Mouse (Mus musculus): ENCODE measurements around the gene Sept10. TPM values are rescaled to one million over a fixed set of nuclear protein-coding genes. Genes with fewer than 3 reads are reported as not detected.

Gene Sept10
- polyA plus RNA-seq, 1 experiment from 2014 or later, result 32.0 TPM

DNA sequence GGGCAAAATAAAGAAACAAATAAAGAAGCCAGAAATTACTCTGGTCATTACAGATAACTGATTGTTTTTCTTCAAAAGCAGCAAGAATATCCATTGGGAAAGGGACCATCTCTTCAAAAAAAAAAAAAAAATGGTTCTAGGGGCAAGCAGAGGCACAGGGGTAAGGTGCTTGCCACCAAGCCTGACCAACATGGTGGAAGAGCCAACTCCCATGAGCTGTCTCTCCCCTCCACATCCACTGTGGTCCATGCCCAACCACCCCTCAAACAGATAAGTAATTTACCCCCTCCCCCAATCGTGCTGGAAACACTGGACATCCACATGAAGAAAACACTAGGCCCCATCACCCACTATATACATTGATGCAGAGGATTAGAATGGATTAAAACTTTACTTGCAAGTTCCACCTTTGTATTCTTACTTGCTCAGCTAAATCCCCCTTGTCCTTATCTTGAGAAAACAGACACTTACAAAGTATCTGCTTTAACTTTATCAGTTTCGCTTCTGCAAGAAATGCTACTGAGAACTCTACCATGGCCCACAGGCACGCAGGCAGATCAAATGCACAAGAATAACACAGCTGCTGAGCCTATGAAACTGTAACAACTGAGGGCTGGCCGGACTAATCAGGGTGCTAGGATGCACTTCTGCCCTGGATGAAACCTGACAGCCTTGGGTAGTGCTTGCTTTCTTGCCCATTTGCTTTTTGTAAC is 59.3 kb downstream of the Sept10 start:
- H3K4me3 ChIP-seq (ENCODE audit: low read depth, low read length), result no peak overlapping the region
- no peaks in the 10 kb centered on the region for H3K9me3 ChIP-seq (replicated peaks; ENCODE audit: control insufficient read depth, low read length)
- 79% methylated on average over 4 of the region's 4 CpGs for WGBS
- no peak overlapping the region for H3K27ac ChIP-seq (ENCODE audit: low read depth, low read length)
- no peak for ATAC-seq
- no peaks in the 10 kb centered on the region for H3K27me3 ChIP-seq (replicated peaks; ENCODE audit: control insufficient read depth, insufficient read depth, low read length)
- DNase-seq (ENCODE audit: low spot score), result no peak
- H3K36me3 ChIP-seq (ENCODE audit: control insufficient read depth, insufficient read depth, low read length), result 0 out of 2 replicates have a peak, but pooled peaks cover 5% of the 10 kb centered on the region
- H3K4me1 ChIP-seq (ENCODE audit: control insufficient read depth, insufficient read depth, low read length), result no peaks in the 10 kb centered on the region
- H3K9ac ChIP-seq (ENCODE audit: low read length), result no peak overlapping the region
- no peak overlapping the region for H3K4me2 ChIP-seq (ENCODE audit: low read length)

DNA sequence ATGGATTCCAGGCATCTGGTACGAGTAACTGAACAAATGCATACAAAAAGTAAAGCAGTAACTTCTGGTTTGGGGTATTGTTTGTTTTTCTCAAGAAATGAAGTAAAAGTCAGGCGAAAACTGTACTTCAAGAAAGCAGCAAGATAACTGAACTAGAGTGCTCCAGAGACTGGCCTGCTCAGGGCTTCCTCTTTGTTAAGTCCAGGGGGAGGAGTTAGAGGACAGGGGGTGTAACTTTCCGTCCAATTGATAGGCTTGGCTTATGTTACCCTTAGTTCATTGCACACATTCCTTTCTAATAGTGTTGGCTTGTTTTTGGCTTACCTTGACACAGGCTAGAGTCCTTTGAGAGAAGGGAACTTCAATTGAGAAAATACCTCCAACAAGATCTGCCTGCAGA is 63.0 kb downstream of the Sept10 start:
- 76% methylated on average over 3 of the region's 3 CpGs for WGBS
- DNase-seq (ENCODE audit: low spot score) (no peak), ATAC-seq (no peak)
- Histone ChIP-seq H3K4me1 (ENCODE audit: control insufficient read depth, insufficient read depth, low read length) (no peaks in the 10 kb centered on the region), H3K9ac (ENCODE audit: low read length) (no peak overlapping the region), H3K27me3 (replicated peaks; ENCODE audit: control insufficient read depth, insufficient read depth, low read length) (no peaks in the 10 kb centered on the region), H3K4me3 (ENCODE audit: low read depth, low read length) (no peak overlapping the region), H3K36me3 (ENCODE audit: control insufficient read depth, insufficient read depth, low read length) (no peaks in the 10 kb centered on the region), H3K27ac (ENCODE audit: low read depth, low read length) (no peak overlapping the region), H3K9me3 (replicated peaks; ENCODE audit: control insufficient read depth, low read length) (no peaks in the 10 kb centered on the region), H3K4me2 (ENCODE audit: low read length) (no peak overlapping the region)

DNA sequence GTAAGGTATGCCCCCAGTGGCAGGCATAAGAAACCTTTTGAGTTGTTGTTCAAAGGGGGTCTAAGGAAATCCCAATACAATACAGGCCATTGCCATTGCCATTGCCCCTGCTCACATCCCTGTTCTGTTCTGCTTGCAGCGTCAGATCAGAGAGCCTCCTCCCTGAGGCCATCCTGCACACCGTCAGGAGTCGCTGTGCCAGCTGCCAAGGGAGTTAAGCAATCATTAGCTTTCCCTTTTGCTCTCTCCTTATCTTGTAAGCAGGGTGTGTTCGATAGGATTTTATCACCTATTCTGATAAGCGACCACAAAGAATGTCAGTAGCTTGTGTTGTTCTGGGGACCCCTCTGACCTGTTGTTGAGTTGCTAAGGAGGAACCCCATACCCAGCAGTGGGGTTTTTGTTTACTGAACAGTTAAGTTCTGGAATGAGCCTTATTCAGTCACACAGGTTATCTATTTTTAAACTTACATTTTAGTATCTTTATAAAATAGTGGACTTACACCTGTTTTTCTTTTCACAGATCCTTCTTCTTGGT is 69.0 kb downstream of the Sept10 start:
- H3K4me1 ChIP-seq (ENCODE audit: control insufficient read depth, insufficient read depth, low read length), result no peaks in the 10 kb centered on the region
- WGBS, result 75% methylated on average over 5 of the region's 5 CpGs
- no peak for ATAC-seq
- H3K27ac ChIP-seq (ENCODE audit: low read depth, low read length), result no peak overlapping the region
- H3K4me2 ChIP-seq (ENCODE audit: low read length), result no peak overlapping the region
- H3K9me3 ChIP-seq (replicated peaks; ENCODE audit: control insufficient read depth, low read length), result no peaks in the 10 kb centered on the region
- H3K27me3 ChIP-seq (replicated peaks; ENCODE audit: control insufficient read depth, insufficient read depth, low read length), result no peaks in the 10 kb centered on the region
- no peak overlapping the region for H3K4me3 ChIP-seq (ENCODE audit: low read depth, low read length)
- H3K9ac ChIP-seq (ENCODE audit: low read length), result no peak overlapping the region
- no peak for DNase-seq (ENCODE audit: low spot score)
- no peaks in the 10 kb centered on the region for H3K36me3 ChIP-seq (ENCODE audit: control insufficient read depth, insufficient read depth, low read length)

DNA sequence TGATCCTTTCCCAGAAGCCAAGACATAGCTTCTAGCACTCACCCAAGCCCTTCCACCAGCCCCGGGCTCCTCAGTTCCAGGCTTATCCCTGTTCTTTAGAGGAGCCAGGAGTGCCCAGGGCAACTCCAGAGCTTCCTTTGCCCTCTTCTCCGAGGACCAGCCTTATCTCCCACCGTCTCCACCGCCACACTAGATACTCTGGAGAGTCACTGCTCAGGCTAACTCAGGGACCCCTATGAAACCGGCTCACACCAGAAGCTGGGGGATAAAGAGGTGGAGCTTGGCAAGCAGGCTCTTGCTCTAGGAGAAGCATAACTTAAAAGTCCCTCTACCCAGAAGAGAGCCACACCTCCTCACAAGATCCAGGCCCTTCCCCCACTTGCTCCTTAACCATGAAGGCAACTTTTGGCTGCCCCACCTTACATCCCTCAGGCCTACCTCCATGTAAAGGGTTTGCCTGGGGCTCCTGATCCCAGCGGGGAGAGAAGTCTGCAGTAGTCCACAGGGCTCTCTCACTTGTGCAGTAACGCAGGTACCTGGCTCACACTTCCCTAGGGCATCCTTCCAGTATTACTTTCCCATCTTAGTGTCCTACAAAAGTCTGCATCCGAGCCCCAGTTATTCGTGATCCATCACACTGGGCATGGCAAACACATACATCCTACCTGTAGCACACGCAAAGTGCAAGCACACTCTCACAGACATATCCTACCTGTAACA is 70.5 kb downstream of the Sept10 start:
- Histone ChIP-seq H3K27me3 (replicated peaks; ENCODE audit: control insufficient read depth, insufficient read depth, low read length) (no peaks in the 10 kb centered on the region), H3K4me3 (ENCODE audit: low read depth, low read length) (no peak overlapping the region), H3K36me3 (ENCODE audit: control insufficient read depth, insufficient read depth, low read length) (no peaks in the 10 kb centered on the region), H3K4me2 (ENCODE audit: low read length) (no peak overlapping the region), H3K9me3 (replicated peaks; ENCODE audit: control insufficient read depth, low read length) (no peaks in the 10 kb centered on the region), H3K9ac (ENCODE audit: low read length) (no peak overlapping the region), H3K4me1 (ENCODE audit: control insufficient read depth, insufficient read depth, low read length) (no peaks in the 10 kb centered on the region), H3K27ac (ENCODE audit: low read depth, low read length) (no peak overlapping the region)
- DNase-seq (ENCODE audit: low spot score) (no peak), ATAC-seq (no peak)
- WGBS, result 92% methylated on average over 10 of the region's 10 CpGs

DNA sequence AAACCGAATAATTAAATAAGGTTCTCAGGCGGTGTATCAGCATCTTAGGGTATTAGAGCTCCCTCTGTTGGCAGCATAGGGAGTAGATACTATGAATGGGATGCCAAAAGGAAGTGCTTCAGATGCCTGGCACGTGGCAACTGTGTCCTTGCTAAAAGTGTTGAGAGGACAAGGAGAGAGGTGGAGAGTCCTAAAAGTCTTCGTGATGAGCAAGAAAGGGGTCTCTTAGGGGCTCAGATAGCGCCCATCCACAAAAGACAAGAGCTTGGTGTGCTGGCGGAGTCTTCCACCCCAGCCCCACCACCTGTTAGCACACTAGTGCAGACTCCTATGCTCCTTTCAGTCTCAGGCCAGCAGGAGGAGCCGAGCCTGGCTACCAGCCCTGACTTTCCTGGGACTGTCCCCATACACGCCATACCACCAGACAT is 71.7 kb downstream of the Sept10 start:
- Histone ChIP-seq H3K4me2 (ENCODE audit: low read length) (no peak overlapping the region), H3K27me3 (replicated peaks; ENCODE audit: control insufficient read depth, insufficient read depth, low read length) (no peaks in the 10 kb centered on the region), H3K4me3 (ENCODE audit: low read depth, low read length) (no peak overlapping the region), H3K36me3 (ENCODE audit: control insufficient read depth, insufficient read depth, low read length) (no peaks in the 10 kb centered on the region), H3K4me1 (ENCODE audit: control insufficient read depth, insufficient read depth, low read length) (no peaks in the 10 kb centered on the region), H3K9ac (ENCODE audit: low read length) (no peak overlapping the region), H3K27ac (ENCODE audit: low read depth, low read length) (no peak overlapping the region), H3K9me3 (replicated peaks; ENCODE audit: control insufficient read depth, low read length) (no peaks in the 10 kb centered on the region)
- WGBS, result 16% methylated on average over 8 of the region's 8 CpGs
- peak; percentile 88 for ATAC-seq
- DNase-seq (ENCODE audit: low spot score), result peak; percentile 87

DNA sequence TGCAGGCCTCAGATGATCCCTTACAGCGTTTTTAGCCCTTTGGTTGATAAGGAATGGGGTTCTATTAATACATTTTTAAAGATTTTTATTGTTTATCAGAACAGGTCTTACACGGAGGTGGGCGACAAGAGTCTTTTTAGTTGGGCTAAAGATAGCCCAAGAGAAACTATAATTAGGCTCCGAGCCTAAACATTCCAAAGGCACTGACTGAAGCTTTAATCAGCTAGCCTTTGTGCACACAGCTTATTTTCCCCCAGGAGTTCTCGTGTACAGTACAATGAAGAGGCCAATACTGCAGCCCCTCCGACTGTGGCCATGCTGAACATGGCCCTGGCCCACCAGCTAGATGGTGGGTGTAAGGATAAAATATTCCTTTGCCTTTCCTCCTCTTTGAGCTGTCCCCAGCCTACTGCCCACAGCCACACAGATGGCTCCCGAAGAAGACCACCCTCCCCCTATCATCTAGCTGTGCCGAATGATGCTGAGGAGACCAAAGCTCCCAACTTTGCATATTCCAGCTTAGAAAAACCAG is 88.1 kb downstream of the Sept10 start:
- Histone ChIP-seq H3K27me3 (replicated peaks; ENCODE audit: control insufficient read depth, insufficient read depth, low read length) (no peaks in the 10 kb centered on the region), H3K4me1 (ENCODE audit: control insufficient read depth, insufficient read depth, low read length) (peaks cover 7% of the 10 kb centered on the region), H3K4me2 (ENCODE audit: low read length) (no peak overlapping the region), H3K4me3 (ENCODE audit: low read depth, low read length) (no peak overlapping the region), H3K9me3 (replicated peaks; ENCODE audit: control insufficient read depth, low read length) (no peaks in the 10 kb centered on the region), H3K36me3 (ENCODE audit: control insufficient read depth, insufficient read depth, low read length) (peaks cover 7% of the 10 kb centered on the region; the same call in 1 of the 2 replicates), H3K27ac (ENCODE audit: low read depth, low read length) (no peak overlapping the region), H3K9ac (ENCODE audit: low read length) (no peak overlapping the region)
- DNase-seq (ENCODE audit: low spot score) (peak; percentile 49), ATAC-seq (0 out of 2 replicates have a peak, but pooled peaks have one; percentile 44)
- WGBS, result 21% methylated on average over 8 of the region's 8 CpGs

DNA sequence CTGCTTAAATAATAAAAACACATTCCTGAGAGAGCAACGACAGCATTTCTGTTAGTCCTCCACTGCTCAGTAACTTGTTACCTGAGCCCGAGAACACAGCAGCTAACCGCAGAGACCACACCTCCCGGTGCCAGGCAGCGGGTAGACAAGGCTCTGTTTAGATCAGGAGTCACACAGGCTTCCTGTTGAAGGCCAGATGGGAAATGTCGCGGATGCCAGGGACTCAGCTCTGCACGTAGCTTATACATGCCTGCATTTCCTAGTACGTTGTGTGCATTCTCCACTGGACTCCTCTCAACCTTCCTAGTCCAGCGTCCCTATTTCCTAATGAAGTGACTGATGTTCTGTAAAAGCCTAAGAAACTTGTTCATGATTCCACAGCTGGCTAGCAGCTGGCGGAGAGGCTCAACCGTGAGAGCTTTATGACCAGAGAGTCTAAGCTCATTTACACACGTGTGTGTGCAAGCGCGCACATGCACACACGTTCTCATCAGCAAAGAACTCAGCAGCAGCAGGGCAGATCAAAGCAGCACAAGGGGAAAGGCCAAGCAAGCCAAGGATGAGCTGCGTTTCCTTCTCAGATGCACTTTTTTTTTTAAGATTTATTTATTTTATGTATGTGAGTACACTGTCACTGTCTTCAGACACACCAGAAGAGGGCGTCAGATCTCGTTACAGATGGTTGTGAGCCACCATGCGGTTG is 89.6 kb downstream of the Sept10 start:
- H3K27me3 ChIP-seq (replicated peaks; ENCODE audit: control insufficient read depth, insufficient read depth, low read length), result no peaks in the 10 kb centered on the region
- H3K4me3 ChIP-seq (ENCODE audit: low read depth, low read length), result no peak overlapping the region
- no peaks in the 10 kb centered on the region for H3K9me3 ChIP-seq (replicated peaks; ENCODE audit: control insufficient read depth, low read length)
- no peak overlapping the region for H3K27ac ChIP-seq (ENCODE audit: low read depth, low read length)
- H3K9ac ChIP-seq (ENCODE audit: low read length), result no peak overlapping the region
- peaks cover 7% of the 10 kb centered on the region for H3K4me1 ChIP-seq (ENCODE audit: control insufficient read depth, insufficient read depth, low read length)
- ATAC-seq (no peak), DNase-seq (ENCODE audit: low spot score) (no peak)
- H3K4me2 ChIP-seq (ENCODE audit: low read length), result no peak overlapping the region
- WGBS, result 88% methylated on average over 20 of the region's 20 CpGs
- H3K36me3 ChIP-seq (ENCODE audit: control insufficient read depth, insufficient read depth, low read length), result 0 out of 2 replicates have a peak, but pooled peaks cover 5% of the 10 kb centered on the region

DNA sequence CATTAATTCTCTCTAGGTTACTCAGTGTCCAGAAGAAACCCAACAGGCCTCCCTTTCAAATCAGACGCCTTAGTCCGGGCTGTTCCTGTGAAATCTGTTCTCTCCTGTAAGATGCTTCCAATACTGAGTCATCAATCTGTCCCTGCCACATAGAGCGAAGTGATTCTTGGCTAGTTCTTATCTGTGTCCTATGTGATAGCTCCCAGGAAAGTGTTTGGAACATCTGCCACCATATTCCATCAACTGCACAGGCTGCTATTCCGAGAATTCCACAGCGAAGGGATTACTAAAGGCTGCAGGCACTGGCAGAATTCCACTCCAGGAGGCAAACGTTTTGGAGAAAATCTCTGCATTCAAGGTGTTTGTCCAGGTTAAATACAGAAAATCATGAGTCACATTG is 94.0 kb downstream of the Sept10 start:
- Histone ChIP-seq H3K4me3 (ENCODE audit: low read depth, low read length) (no peak overlapping the region), H3K4me2 (ENCODE audit: low read length) (no peak overlapping the region), H3K9ac (ENCODE audit: low read length) (no peak overlapping the region), H3K36me3 (ENCODE audit: control insufficient read depth, insufficient read depth, low read length) (no peaks in the 10 kb centered on the region), H3K27me3 (replicated peaks; ENCODE audit: control insufficient read depth, insufficient read depth, low read length) (no peaks in the 10 kb centered on the region), H3K27ac (ENCODE audit: low read depth, low read length) (no peak overlapping the region), H3K4me1 (ENCODE audit: control insufficient read depth, insufficient read depth, low read length) (no peaks in the 10 kb centered on the region), H3K9me3 (replicated peaks; ENCODE audit: control insufficient read depth, low read length) (no peaks in the 10 kb centered on the region)
- WGBS, result 77% methylated on average over 6 of the region's 6 CpGs
- peak; percentile 30 for DNase-seq (ENCODE audit: low spot score)
- ATAC-seq, result peak; percentile 50; the same call in 1 of the 2 replicates
